ENCODE assay signal across 8 mouse cellular contexts in the genomic region with DNA sequence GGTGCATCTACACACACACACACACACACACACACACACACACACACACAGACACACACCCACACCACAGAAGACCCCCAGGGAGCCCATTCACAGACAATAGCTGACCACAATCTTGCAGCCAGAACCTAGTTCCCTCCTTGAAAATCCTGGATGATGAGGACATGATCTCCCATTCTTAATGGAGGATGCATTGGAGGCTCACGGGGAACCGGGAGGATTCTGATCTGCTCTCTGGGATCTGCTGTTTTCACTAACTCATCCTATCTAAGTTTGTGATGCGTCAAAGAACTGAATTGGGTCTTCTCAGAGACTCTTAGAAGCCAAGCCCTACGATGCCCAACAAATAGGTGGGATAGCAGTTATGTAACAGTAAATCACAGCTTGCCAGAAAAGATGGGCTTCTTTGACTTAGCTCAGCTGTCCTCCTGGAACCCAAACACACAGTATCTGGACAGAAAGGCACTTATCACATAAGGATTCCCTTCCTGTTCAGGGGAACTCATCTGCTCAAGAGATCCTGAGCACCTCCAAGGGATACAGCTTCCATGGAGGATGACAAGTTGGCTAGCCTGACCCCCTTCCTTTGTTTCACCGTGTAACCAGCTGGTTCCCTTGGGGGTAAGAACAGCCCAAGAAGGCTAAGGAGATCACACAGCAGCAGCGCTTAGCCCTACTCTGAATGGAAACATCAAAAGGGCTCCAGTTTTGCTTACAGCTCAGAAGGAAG. TPM values are rescaled to one million over a fixed set of nuclear protein-coding genes. Genes with fewer than 3 reads are reported as not detected.
DNase-seq lines count a peak whose midpoint lies in the region; ATAC-seq and TF ChIP-seq lines count a peak whose summit lies in the region.

No protein-coding gene starts in this region.

- no peaks in the 10 kb centered on the region for H3K9me3 ChIP-seq in heart, embryonic 15.5 days (replicated peaks)
- no peaks in the 10 kb centered on the region for H3K9me3 ChIP-seq in forebrain, embryonic 12.5 days
- no peaks in the 10 kb centered on the region for H3K9me3 ChIP-seq in liver, embryonic 13.5 days (replicated peaks)

- peak overlapping the region; percentile 50; the same call in 1 of the 2 replicates for H3K9ac ChIP-seq in heart, embryonic 15.5 days
- peak overlapping the region; percentile 79 for H3K9ac ChIP-seq in forebrain, embryonic 12.5 days
- H3K9ac ChIP-seq in liver, embryonic 13.5 days: no peak overlapping the region

- WGBS in heart, embryonic 15.5 days: 69% methylated on average over 6 of the region's 6 CpGs
- 34% methylated on average over 6 of the region's 6 CpGs for WGBS in forebrain, embryonic 12.5 days
- 54% methylated on average over 6 of the region's 6 CpGs for WGBS in liver, embryonic 13.5 days (ENCODE audit: insufficient replicate concordance)

- no peaks in the 10 kb centered on the region for H3K36me3 ChIP-seq in heart, embryonic 15.5 days
- peaks cover 38% of the 10 kb centered on the region for H3K36me3 ChIP-seq in forebrain, embryonic 12.5 days (replicated peaks)
- peaks cover 1% of the 10 kb centered on the region; the same call in 1 of the 2 replicates for H3K36me3 ChIP-seq in liver, embryonic 13.5 days

- no peak for TF ChIP-seq POLR2A in brain, embryonic 14.5 days (IDR thresholded peaks at IDR 0.05; ENCODE audit: borderline replicate concordance, extremely low read depth, insufficient read depth, insufficient read length, poor library complexity, severe bottlenecking)

- peaks cover 8% of the 10 kb centered on the region; the same call in 1 of the 2 replicates for H3K27me3 ChIP-seq in heart, embryonic 15.5 days
- H3K27me3 ChIP-seq in forebrain, embryonic 12.5 days: no peaks in the 10 kb centered on the region
- peaks cover 25% of the 10 kb centered on the region for H3K27me3 ChIP-seq in liver, embryonic 13.5 days

- peaks cover 14% of the 10 kb centered on the region for H3K4me1 ChIP-seq in heart, embryonic 15.5 days (replicated peaks)
- peaks cover 45% of the 10 kb centered on the region for H3K4me1 ChIP-seq in forebrain, embryonic 12.5 days
- H3K4me1 ChIP-seq in liver, embryonic 13.5 days (replicated peaks): peaks cover 10% of the 10 kb centered on the region

- H3K4me2 ChIP-seq in heart, embryonic 15.5 days: peak overlapping the region; percentile 92
- peak overlapping the region; percentile 73 for H3K4me2 ChIP-seq in forebrain, embryonic 12.5 days
- 0 out of 2 replicates have a peak overlapping the region, but pooled peaks have one; percentile 65 for H3K4me2 ChIP-seq in liver, embryonic 13.5 days

- DNase-seq in heart, postnatal 10 days: no peak
- peak; percentile 78 for DNase-seq in brain, embryonic 14.5 days (ENCODE audit: low read depth)
- no peak for DNase-seq in liver, embryonic 13.5 days
- no peak for DNase-seq in adrenal gland, adult 8-10 months
- no peak for DNase-seq in adrenal gland, adult 2 months

- TF ChIP-seq CTCF in brain, embryonic 14.5 days (IDR thresholded peaks at IDR 0.05; ENCODE audit: borderline replicate concordance, extremely low read depth, insufficient read depth, insufficient read length): no peak

- no peak for ATAC-seq in heart, embryonic 15.5 days (replicated peaks; ENCODE audit: insufficient number of reproducible peaks, insufficient read depth, low FRiP score, low read depth)
- peak; percentile 48 for ATAC-seq in forebrain, embryonic 12.5 days (ENCODE audit: low FRiP score)
- no peak for ATAC-seq in liver, embryonic 13.5 days (ENCODE audit: low read depth)
- ATAC-seq in megakaryocyte, adult 5-6 weeks (ENCODE audit: poor library complexity, severe bottlenecking): no peak

- H3K4me3 ChIP-seq in heart, embryonic 15.5 days: peak overlapping the region; percentile 54
- H3K4me3 ChIP-seq in forebrain, embryonic 12.5 days (replicated peaks): peak overlapping the region; percentile 58
- H3K4me3 ChIP-seq in liver, embryonic 13.5 days (replicated peaks): no peak overlapping the region; the same call in 1 of the 2 replicates

- no peak overlapping the region for H3K27ac ChIP-seq in heart, embryonic 15.5 days
- H3K27ac ChIP-seq in forebrain, embryonic 12.5 days: peak overlapping the region; percentile 98
- no peak overlapping the region for H3K27ac ChIP-seq in liver, embryonic 13.5 days

- intact Hi-C loops in heart, postnatal 10 days (cut with DNase I): no loop called here

RNA-seq across cellular contexts. Expression of a gene that starts 1.1 kb away (rescaled TPM):
- 1.8 and 8.2 TPM in 2 replicates for polyA plus RNA-seq in heart, embryonic 15.5 days (2015; fragmentation: Nextera tagmentation; extraction: Ambion mirVana)
- under 1 TPM; 0.20 to 0.22 TPM for total RNA-seq in heart, postnatal 10 days (2021)
- polyA plus RNA-seq in brain, embryonic 14.5 days (2012; rRNA removed): 403 and 481 TPM in 2 replicates
- polyA plus RNA-seq in forebrain, embryonic 12.5 days (2016; fragmentation: Nextera tagmentation; extraction: Ambion mirVana): 319 and 330 TPM in 2 replicates
- 0.48 and 0.89 TPM in 2 replicates for polyA plus RNA-seq in liver, embryonic 13.5 days (2015; fragmentation: Nextera tagmentation; extraction: Ambion mirVana)
- total RNA-seq in adrenal gland, adult 8-10 months (2022): 1 to 10 TPM; 3.1 to 6.7 (median 4.3) TPM
- total RNA-seq in adrenal gland, adult 2 months (2021): 1 to 10 TPM; 4.3 TPM
- 0.88 and 1.8 TPM in 2 replicates for polyA plus RNA-seq in adrenal gland, adult 2 months (2012; rRNA removed)
- 1.0 TPM in 1 of 2 replicates, not detected in the other for total RNA-seq in megakaryocyte, adult 5-6 weeks (2015)
- 0.55 TPM in 1 of 2 replicates, not detected in the other for total RNA-seq in megakaryocyte, adult 5-6 weeks (2017)

RNA-seq across cellular contexts. Expression of a gene that starts 19.4 kb away (rescaled TPM):
- 24.9 and 29.3 TPM in 2 replicates for polyA plus RNA-seq in heart, embryonic 15.5 days (2015; fragmentation: Nextera tagmentation; extraction: Ambion mirVana)
- total RNA-seq in heart, postnatal 10 days (2021): 10 to 100 TPM; 19.2 TPM
- 29.3 and 34.5 TPM in 2 replicates for polyA plus RNA-seq in brain, embryonic 14.5 days (2012; rRNA removed)
- polyA plus RNA-seq in forebrain, embryonic 12.5 days (2016; fragmentation: Nextera tagmentation; extraction: Ambion mirVana): 41.9 and 44.9 TPM in 2 replicates
- polyA plus RNA-seq in liver, embryonic 13.5 days (2015; fragmentation: Nextera tagmentation; extraction: Ambion mirVana): 20.4 and 22.4 TPM in 2 replicates
- total RNA-seq in adrenal gland, adult 8-10 months (2022): 10 to 100 TPM; 25.4 to 38.1 (median 27.0) TPM
- total RNA-seq in adrenal gland, adult 2 months (2021): 10 to 100 TPM; 16.0 to 26.7 TPM
- polyA plus RNA-seq in adrenal gland, adult 2 months (2012; rRNA removed): 4.2 and 5.9 TPM in 2 replicates
- total RNA-seq in megakaryocyte, adult 5-6 weeks (2015): 20.0 and 21.9 TPM in 2 replicates
- total RNA-seq in megakaryocyte, adult 5-6 weeks (2017): 19.6 and 20.3 TPM in 2 replicates

RNA-seq across cellular contexts. Expression of a gene that starts 29.9 kb away (rescaled TPM):
- polyA plus RNA-seq in heart, embryonic 15.5 days (2015; fragmentation: Nextera tagmentation; extraction: Ambion mirVana): 0.06 TPM in 1 of 2 replicates, not detected in the other
- total RNA-seq in heart, postnatal 10 days (2021): not detected
- 1.5 and 2.2 TPM in 2 replicates for polyA plus RNA-seq in brain, embryonic 14.5 days (2012; rRNA removed)
- 0.23 and 0.32 TPM in 2 replicates for polyA plus RNA-seq in forebrain, embryonic 12.5 days (2016; fragmentation: Nextera tagmentation; extraction: Ambion mirVana)
- polyA plus RNA-seq in liver, embryonic 13.5 days (2015; fragmentation: Nextera tagmentation; extraction: Ambion mirVana): 0.16 and 0.23 TPM in 2 replicates
- total RNA-seq in adrenal gland, adult 8-10 months (2022): 1 to 10 TPM in 1 of 4 experiments, under 1 TPM in 3; 0.40 to 2.0 (median 0.66) TPM
- total RNA-seq in adrenal gland, adult 2 months (2021): under 1 TPM; 0.10 to 0.58 TPM
- polyA plus RNA-seq in adrenal gland, adult 2 months (2012; rRNA removed): 0.15 and 0.28 TPM in 2 replicates
- not detected in 2 replicates for total RNA-seq in megakaryocyte, adult 5-6 weeks (2015)
- total RNA-seq in megakaryocyte, adult 5-6 weeks (2017): 0.04 and 0.11 TPM in 2 replicates

Comparison
In these comparisons a context has a peak if more than half of its experiments do, and no peak if none do; other contexts are left out.
1. RNA of a gene that starts 1.1 kb away (polyA plus RNA-seq): 403 to 481 TPM in brain, embryonic 14.5 days and 319 to 330 TPM in forebrain, embryonic 12.5 days; 1.8 to 8.2 TPM in heart, embryonic 15.5 days, 0.88 to 1.8 TPM in adrenal gland, adult 2 months and 0.48 to 0.89 TPM in liver, embryonic 13.5 days; every median in the first group is over 10 times any median in the second.
2. Peak in every context shown above with its lines, with median percentiles within 50 percentile points of each other: H3K4me2 ChIP-seq.